Mouse (Mus musculus): ENCODE results near the gene Wnt5b.

DNA sequence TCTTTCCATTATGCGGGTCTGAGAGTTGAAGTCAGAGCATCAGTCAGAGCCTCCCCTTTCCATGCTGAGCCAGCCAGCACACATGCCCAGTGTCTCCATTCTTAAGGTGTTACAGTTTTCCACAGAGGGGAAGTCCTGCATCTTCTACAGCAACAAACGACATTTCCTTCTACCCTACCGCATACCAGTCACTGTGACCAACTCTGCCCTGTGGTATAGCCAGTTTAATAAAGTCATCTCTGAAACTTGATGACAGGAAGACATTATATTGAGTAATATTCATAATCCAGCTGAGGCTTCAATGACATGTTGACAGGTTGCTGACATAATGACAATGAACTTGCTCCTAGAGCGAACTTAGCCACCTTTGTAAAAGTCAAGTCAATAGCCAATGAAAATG lies 153.4 kb downstream of the Wnt5b start:
- no peak for TF ChIP-seq GATA1 (IDR thresholded peaks at IDR 0.05; ENCODE audit: low read length)
- TF ChIP-seq TAL1 (IDR thresholded peaks at IDR 0.05; ENCODE audit: low read length), result no peak
